Mouse (Mus musculus): ENCODE measurements around the gene Adra1d. TPM values are rescaled to one million over a fixed set of nuclear protein-coding genes. Genes with fewer than 3 reads are reported as not detected.

Gene Adra1d
- total RNA-seq, 2 experiments from 2014 or later: 2.1 TPM

DNA sequence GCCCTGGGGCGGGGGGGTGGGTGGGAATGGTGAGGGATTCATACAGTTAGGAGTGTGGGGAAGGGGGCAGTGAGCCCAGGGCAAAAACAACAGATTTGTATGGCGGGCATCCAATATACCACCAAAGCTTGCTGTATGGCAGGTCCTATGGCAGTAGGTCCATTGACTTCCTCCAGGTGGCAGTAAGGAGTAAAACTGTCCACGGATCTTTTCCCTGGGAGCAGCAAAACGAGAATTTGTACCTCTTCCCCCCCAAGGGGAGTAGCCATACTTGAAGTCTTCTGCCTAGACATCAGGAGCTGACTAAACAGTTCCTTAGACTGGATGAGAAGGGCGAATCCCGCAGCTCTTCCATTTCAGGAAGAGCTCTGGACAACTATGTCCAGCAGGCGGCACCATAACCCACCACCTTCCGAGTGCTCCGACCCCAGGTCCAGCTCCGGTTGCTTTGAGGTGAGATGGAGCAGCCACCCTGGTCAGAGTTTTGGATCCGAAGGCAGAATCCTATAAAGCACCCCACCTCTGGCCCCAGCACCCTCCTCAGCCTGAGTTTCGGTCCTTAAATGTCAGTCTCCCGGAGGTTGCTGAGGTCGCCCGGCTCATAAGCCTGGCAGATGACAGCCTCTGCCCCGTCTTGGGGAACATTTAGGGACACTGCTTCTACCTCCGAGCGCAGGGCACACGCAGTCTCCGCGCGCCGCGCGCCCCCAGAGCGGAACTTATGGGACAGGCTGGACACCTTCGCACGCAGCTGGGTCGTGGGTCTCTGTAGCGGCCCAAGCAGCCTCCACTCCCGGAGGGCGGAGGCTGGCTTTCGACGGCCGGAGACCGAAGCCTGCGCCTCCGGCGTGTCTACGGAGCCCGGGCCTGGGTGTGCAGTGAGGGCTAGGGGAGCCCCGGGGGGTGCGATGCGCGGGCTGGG, 16.4 kb downstream of the Adra1d start:
- intact Hi-C loops (cut with DNase I; ENCODE audit: low total_unique reads): loop anchor here (10.0 kb wide), 1 partner anchor 409 kb away; the partner anchor contains the start of gene Prnd
- DNase-seq: peak; percentile 50

GRCm38 (mm10) chr2:131542531-131542930, 19.6 kb downstream of the Adra1d start:
- no peak for DNase-seq
- intact Hi-C loops (cut with DNase I; ENCODE audit: low total_unique reads): loop anchor here (5.0 to 10.0 kb wide), 3 partner anchors 230 to 412 kb away; partner anchors contain the start of gene Prnd

GRCm38 (mm10) chr2:131541686-131542085, 20.4 kb downstream of the Adra1d start:
- DNase-seq: no peak
- intact Hi-C loops (cut with DNase I; ENCODE audit: low total_unique reads): loop anchor here (5.0 to 10.0 kb wide), 3 partner anchors 231 to 413 kb away; partner anchors contain the start of gene Prnd

DNA sequence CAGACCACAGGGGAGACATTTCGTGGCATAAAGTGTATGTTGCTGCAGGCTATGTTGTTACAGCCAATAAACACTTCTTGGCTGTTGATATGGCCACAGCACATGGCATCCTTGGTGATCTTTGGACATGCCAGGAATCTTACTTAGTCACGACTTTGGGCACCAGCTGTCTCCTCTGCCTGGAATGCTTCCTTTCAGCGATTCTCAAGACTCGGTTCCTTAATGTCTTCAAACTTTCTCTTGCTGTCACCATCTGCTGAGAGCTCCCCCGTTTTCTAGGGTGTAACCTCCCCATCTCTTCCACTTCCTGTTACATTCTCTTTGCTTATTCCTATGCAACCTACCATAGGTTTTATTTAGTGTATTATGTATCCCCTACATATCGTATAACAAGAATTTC, 22.3 kb downstream of the Adra1d start:
- intact Hi-C loops (cut with DNase I; ENCODE audit: low total_unique reads): loop anchor here (5.0 to 10.0 kb wide), 3 partner anchors 233 to 415 kb away; partner anchors contain the start of gene Prnd

GRCm38 (mm10) chr2:131538341-131538740, 23.7 kb downstream of the Adra1d start:
- intact Hi-C loops (cut with DNase I; ENCODE audit: low total_unique reads): no loop called here
- no peak for DNase-seq

More for the DNA sequence above, 22.3 kb downstream of the Adra1d start:
- no peak for DNase-seq

- intact Hi-C loops (cut with DNase I; ENCODE audit: low total_unique reads): no loop called here
- no peak for DNase-seq
Observed at GRCm38 (mm10) chr2:131535168-131535567, 26.9 kb downstream of the Adra1d start.

GRCm38 (mm10) chr2:131531271-131531670, 30.8 kb downstream of the Adra1d start:
- no peak for DNase-seq
- intact Hi-C loops (cut with DNase I; ENCODE audit: low total_unique reads): no loop called here

DNA sequence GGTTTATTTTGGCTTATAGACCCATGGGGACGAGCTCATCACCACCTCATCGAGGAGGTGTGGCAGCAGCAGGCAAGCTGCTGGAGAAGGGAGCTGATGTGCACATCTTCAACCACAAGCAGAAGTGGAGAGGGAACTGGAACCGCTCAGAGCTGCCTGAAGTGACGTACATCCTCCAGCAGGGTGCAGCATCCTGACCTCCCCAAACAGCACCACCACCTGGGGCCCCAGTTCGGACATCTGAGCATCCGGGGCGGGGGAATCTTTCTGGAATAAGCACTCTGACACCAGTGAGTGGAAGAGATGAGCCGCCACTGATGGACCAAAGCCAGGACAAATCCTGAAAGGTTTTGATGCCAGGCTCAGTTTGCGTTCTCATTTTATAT, 31.5 kb downstream of the Adra1d start:
- intact Hi-C loops (cut with DNase I; ENCODE audit: low total_unique reads): no loop called here
- DNase-seq: peak; percentile 54

GRCm38 (mm10) chr2:131529898-131530622, 32.0 kb downstream of the Adra1d start:
- peak; percentile 46 for DNase-seq
- intact Hi-C loops (cut with DNase I; ENCODE audit: low total_unique reads): loop anchor here (5.0 kb wide), 1 partner anchor 108 kb away; no protein-coding TSS in a partner anchor

DNA sequence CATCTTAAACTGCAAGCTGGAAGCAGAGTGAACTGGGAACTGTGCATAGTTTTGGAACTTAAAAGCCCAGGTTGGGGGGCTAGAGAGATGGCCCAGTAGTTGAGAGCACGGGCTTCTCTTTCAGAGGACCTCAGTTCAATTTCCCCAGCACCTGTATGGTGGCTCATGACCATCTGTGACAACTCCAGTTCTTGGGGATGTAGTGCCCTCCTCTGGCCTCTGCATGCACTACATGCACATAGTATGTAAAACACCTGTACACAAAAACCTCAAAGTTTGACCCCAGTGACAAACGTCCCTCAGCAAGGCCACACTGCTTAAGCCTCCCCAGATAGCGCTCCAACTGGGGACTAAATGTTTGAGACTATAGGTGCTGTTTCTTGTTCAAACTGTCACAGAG, 35.0 kb downstream of the Adra1d start:
- DNase-seq: no peak
- intact Hi-C loops (cut with DNase I; ENCODE audit: low total_unique reads): loop anchor here (5.0 kb wide), 1 partner anchor 105 kb away; no protein-coding TSS in a partner anchor

- intact Hi-C loops (cut with DNase I; ENCODE audit: low total_unique reads): no loop called here
- no peak for DNase-seq
Observed at GRCm38 (mm10) chr2:131520743-131521142, 41.3 kb downstream of the Adra1d start.

GRCm38 (mm10) chr2:131518790-131519189, 43.3 kb downstream of the Adra1d start:
- intact Hi-C loops (cut with DNase I; ENCODE audit: low total_unique reads): no loop called here
- no peak for DNase-seq

- no peak for DNase-seq
- intact Hi-C loops (cut with DNase I; ENCODE audit: low total_unique reads): no loop called here
Observed at GRCm38 (mm10) chr2:131517550-131517949, 44.5 kb downstream of the Adra1d start.

DNA sequence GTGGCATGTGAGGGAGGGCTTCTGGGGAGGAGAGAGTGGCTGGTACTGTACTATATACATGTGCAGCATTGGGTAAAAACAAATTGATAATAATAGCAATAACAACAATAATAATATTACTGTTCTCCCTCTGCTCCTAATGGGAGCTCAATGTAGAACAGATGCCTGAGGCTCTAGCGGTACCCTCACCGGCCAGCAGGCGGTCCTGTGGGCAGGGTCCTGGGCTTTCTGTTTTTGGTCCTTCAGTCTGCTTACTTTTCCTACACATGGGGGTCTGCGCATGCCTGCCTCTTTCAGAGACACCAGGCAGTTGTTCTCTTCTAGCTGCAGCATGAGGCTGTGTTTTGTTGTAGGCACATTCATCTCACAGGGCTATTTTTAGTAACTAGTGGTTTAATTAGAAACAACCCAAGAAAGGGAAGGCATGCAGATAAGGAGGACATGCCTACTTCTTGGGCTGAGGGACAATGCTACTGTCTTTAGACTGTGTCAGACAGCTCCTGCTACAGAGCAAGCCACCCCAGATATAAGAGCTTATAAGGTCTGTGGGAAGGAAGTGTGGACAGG, 47.9 kb downstream of the Adra1d start:
- DNase-seq: no peak
- intact Hi-C loops (cut with DNase I; ENCODE audit: low total_unique reads): loop anchor here (5.0 kb wide), 1 partner anchor 67 kb away; no protein-coding TSS in a partner anchor

DNA sequence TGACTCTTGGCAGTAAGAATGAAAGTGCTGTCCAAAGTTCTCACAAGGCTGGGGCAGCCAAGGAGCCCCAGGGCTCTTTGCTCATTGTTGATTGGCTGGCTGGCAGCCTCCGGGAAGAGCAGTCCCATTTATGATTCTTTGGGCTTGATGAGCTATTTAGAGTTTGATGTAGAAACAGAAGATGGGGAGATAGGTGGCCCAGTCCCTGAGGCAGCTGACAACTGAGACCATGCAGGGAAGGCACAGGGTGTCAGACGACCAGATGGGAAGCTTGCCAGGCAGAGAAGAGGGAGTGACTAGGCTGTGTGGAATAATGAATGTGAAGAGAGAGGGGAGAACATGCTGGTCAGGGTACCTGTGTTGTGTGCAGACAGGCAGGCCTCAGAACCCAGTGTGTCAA, 48.6 kb downstream of the Adra1d start:
- intact Hi-C loops (cut with DNase I; ENCODE audit: low total_unique reads): loop anchor here (5.0 kb wide), 1 partner anchor 66 kb away; no protein-coding TSS in a partner anchor
- DNase-seq: no peak

- DNase-seq: no peak
- intact Hi-C loops (cut with DNase I; ENCODE audit: low total_unique reads): loop anchor here (5.0 kb wide), 1 partner anchor 63 kb away; no protein-coding TSS in a partner anchor
Observed at GRCm38 (mm10) chr2:131510531-131510930, 51.6 kb downstream of the Adra1d start.

GRCm38 (mm10) chr2:131509671-131510313, 52.3 kb downstream of the Adra1d start:
- intact Hi-C loops (cut with DNase I; ENCODE audit: low total_unique reads): loop anchor here (5.0 kb wide), 1 partner anchor 62 kb away; no protein-coding TSS in a partner anchor
- DNase-seq: peak; percentile 70

- DNase-seq: no peak
- intact Hi-C loops (cut with DNase I; ENCODE audit: low total_unique reads): no loop called here
Observed at GRCm38 (mm10) chr2:131508501-131508900, 53.6 kb downstream of the Adra1d start.

DNA sequence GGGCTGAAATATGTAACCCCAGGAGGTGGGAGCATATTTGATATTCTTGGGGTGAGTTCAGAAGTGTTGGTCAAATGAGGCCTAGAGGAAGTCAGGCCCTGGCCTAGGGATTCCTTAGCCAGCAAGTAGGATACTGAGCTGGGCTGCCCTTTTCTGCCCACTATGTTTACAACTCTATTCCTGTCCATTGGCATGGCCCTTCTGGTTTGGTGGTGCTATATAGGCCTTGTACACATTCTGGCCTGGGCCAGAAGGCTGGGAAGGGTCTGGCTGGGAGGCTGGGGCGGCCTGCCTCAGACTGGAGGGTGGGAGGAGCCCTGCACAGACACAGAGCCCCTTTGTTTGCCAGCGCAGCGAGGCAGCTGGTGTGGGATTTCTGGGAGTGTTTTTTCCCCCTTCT, 55.7 kb downstream of the Adra1d start:
- intact Hi-C loops (cut with DNase I; ENCODE audit: low total_unique reads): no loop called here
- no peak for DNase-seq

All from gastrocnemius, postnatal 14 days (tissue).